Mouse (Mus musculus) T-helper 17 cell (primary cell): ENCODE results near the gene Flad1.

Experiments
- in situ Hi-C, 2 experiments: fragments of 300-600 bp; cut with MboI, MseI; formaldehyde crosslinking; loops; 1 replicate in 1 of 2; 2 replicates in 1 of 2; pipeline ENCODE4 v1.15.1; 2025; ENCODE audit warnings: high pct_unique_total_duplicates in 2 of 2

Gene Flad1

GRCm38 (mm10) chr3:89402693-89403092 is 9.0 kb downstream of the Flad1 start, which contains the start of gene Lenep:
Gene Lenep (minus strand): TSS chr3:89402793.
- in situ Hi-C loops: no loop called here

DNA sequence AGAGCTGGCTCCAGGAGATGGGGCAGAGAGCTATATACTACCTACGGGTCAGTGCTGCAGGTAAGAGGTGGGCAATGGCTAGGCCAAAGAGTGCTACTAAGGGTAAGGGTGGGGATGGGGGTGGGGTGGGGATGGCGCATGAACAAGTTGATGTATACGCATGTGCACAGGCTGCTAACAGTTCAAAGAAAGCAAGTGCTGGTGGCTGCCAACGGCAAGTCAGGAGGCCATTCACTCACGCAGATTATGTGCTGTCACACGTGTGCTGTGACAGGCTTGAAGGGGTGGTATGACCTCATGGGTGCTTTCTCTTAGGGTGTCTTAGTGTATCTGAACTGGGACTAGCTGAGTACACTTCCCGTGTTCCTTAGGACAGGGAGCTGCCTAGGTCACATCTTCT is 10.3 kb downstream of the Flad1 start:
- in situ Hi-C loops: no loop called here

DNA sequence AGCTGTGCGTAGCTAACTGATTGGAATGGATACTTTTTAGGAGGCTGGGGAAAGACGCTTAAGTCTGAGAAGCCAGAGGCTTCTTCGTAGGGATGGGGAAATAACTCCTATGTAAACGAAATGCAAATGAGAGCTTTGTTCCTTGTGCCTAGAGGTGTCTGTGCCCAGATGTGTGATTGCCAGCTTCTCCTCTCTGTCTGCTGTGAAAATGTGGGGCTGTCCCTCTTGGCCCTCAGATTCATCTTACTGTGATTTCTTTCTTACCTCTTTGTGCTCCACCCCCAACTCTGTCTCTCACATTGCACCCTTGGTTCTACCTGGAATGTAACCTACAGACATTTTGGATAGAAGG is 15.0 kb downstream of the Flad1 start:
- in situ Hi-C loops: no loop called here

- in situ Hi-C loops: no loop called here
Measured at GRCm38 (mm10) chr3:89395806-89396653, 15.6 kb downstream of the Flad1 start.

- in situ Hi-C loops: no loop called here
Measured at GRCm38 (mm10) chr3:89395419-89395805, 16.3 kb downstream of the Flad1 start.

GRCm38 (mm10) chr3:89394894-89395256 is 16.8 kb downstream of the Flad1 start:
- in situ Hi-C loops: no loop called here

- in situ Hi-C loops: no loop called here
Measured at GRCm38 (mm10) chr3:89394006-89394893, 17.4 kb downstream of the Flad1 start, which contains the start of gene Zbtb7b. Gene Zbtb7b (minus strand): TSS chr3:89394776.

DNA sequence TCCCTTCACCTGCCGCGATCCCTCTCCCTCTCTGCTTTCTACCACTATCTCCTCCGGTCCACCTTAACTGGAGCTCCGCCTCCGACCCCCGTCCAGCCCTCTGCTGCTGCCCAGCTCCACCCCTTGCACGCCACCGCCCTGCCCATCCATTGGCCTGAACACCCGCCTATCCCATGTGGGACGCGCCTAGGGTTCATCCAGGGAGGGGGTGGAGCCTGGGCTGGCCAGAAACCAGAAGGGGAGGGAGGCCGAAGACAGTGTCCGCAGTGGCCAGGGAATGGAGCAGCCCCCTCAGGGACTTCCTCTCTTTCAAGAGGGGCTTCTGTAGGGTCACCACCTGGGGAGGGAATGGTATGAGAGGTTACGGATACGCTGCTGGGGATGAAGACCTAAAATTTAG is 18.1 kb downstream of the Flad1 start:
- in situ Hi-C loops: no loop called here

GRCm38 (mm10) chr3:89392871-89393311 is 18.8 kb downstream of the Flad1 start:
- in situ Hi-C loops: no loop called here

- in situ Hi-C loops: no loop called here
Measured at GRCm38 (mm10) chr3:89391663-89392511, 19.8 kb downstream of the Flad1 start.

DNA sequence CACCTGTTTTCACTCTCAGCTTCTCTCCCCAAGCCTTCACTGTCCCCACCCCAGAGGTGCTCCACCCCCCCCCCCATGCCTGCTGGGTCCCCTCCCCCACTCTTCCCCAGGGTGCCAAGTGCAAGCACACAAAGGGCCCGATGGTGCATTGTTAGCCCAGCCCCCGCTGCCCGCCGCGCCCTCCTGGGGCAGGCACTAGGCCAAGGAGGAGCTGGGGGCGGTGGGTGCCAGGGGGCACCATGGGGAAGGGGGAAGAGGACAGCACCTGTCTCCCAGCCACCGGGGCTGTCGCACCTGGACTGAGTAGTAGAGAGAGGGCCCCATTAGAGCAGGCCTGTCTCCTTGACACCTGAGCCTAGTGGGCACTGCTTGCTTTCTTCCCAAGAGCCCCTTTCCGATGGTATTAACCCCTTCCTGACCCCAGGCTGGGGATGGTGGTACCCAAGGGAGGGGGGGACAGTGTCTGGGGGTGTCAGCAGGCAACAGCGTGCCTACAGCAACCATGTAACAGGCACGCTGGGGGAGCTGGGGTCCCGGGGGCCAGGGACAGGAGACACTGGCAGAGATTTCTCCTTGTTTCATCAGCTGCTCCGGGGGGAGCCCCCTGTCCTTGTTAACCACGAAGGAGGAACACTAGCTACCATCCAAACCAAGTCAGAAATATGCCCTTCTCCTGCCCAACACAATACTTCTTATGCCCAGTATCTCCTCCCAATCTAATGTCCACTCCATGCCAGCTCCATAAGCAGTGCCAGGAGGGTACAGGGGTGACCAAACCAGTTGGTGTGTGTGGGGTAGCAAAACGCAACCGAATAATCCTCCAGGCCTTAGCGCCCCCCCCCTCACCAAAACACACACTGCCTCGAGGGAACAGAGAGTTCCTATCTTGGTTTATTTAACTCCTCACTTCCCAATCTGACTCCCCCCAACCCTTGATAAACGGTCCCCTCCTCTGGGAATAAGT is 20.7 kb downstream of the Flad1 start:
- in situ Hi-C loops: no loop called here

- in situ Hi-C loops: no loop called here
Measured at GRCm38 (mm10) chr3:89390111-89390515, 21.6 kb downstream of the Flad1 start.

DNA sequence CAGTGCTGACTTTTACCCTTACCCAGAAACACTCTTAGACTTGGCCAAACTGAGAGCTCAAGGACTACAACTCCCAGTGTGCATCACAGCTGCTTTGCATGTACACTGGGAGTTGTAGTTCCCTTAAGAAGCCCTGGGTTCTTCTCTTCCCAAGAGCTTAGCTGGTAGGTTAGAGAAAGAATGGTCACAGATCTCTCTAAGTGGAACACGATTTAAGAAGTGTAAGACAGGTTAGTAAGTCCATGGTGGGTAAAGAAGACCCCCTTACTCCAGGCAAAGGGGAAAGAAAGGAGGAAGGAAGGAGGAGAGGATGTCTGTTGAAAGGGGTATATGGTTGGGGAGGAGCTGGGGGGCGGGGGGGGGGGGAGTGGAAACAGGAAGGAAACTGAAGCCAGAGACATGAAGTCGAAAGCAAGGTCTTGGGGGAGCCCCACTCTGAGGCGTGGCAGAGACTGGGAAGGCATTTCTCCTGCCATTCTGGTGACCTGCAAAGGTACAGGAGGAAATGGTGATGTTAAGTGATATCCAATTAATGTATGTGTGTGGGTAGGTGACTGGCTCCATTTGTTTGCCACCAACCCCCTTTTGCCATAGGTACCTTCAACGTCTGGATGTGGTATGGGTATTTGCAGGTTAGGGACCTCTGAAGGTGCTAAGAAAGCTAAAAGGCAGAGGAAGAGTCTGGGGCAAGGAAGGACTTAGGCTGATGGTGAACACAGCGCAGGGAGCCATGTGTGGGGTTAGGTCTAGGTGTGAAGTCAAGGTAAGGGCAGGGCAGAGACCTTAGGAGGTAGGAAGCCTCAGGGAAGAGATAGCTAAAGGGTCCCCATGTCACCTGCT is 22.5 kb downstream of the Flad1 start:
- in situ Hi-C loops: no loop called here

DNA sequence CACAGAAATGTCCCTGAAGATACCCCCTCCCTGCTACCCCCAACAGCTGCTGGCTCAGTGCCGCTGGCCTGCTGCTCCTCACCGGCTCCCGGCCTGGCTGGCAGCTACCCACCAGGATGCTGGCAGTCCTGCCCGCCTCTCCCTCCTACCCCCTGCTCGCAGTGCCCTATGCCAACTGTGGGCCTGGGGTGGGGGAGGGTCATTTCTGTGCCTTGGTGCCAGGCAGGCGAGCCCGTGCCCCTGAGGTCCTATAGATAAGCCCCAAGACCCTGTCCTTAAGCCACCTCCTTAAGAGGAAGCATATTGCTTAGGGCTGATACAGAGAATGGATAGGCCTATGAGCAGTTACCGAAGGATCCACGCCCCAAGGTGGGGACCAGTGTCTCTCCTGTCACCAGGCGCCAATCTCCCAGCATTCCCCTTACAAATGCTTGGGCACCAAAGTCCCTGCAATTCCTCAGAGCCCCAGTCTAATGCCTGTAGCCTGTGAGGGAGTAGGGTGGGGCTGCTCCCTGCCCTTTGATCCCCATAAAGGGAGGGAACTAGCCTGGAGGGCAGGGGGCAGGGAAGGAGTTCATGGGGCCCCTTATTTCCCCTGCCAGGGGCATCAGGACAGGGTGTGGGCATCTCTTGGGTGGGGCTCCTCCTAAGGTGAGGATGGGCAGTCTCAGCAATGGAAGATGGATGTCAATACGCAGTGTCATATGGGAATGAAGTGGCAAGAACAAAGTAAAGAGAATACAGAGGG is 23.4 kb downstream of the Flad1 start:
- in situ Hi-C loops: no loop called here

- in situ Hi-C loops: no loop called here
Measured at GRCm38 (mm10) chr3:89387632-89388031, 24.0 kb downstream of the Flad1 start.

DNA sequence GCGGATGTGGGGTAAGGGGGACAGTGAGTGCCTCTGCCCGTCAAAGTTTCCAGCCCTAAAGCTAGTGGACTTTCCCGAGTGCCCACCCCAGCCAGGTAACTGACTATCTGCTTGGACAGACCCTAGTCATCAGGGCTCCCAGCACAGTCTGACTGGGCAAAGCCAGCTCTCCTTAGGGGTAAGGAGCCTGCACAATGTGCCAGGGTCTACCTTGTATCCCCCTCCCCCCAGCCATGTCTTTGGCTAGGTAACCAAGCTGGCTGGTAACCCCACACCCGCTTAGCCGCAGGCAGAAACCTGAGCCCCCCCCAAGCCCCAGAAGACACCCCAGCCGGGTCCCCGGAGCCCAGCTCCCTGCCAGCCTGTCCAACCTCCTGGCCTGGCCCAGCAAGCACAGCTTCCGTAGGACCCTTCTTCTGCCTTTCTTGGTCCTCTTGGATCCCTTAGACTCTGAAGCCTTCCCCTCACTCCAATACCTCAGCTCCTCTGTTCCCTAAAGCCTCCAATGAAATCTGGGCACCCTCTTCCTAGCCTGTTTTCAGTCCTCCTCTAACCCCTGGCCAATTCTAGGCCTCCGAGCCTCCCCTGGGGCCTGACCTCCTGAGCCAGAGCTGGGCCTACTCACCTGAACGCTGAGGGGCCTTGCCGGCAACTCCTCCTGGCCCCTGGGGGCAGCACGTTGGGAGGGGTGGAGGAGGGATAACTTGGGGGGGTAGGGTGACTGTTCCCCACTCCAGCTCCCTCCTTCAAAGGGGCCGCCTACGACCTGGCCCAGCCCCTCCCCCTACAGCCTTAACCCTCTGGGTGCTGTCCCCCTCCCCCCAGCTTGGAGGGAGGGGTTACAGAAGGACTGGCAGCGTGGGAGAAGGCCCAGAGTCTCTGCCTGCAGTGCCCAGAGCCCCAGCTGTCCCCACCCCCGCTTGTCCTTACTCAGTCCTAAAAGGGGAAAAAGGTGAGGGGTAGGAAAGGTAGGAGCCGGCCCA is 24.9 kb downstream of the Flad1 start:
- in situ Hi-C loops: no loop called here

DNA sequence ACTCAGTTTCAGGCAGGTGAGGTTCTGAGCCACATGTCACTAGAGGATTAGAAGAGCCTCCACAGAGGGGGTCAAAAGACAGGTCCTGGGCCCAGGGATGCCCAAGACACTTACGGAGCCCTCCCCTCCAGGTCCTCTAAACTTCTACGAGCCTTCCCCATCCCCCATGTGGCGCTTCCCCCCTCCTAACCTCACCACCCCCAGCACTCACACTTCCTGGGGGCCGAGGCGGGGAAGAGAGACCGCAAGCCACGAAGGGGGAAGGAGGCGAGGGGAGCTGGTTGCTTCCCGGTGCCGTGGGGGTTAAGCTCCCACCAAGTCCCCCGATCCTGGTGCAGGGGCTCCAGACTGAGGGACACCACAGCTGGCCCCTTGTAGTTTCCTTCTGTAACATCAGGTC is 26.2 kb downstream of the Flad1 start:
- in situ Hi-C loops: no loop called here
